Mouse (Mus musculus) stomach, postnatal 0 days (tissue): ENCODE data around the gene Tfcp2l1.

ENCODE experiments used
- CTCF ChIP-seq: IDR thresholded peaks from 2 replicates; pipeline ENCODE4 v1.5.1; 2016; ENCODE audit warnings: antibody characterized with exemption, low read depth, mild to moderate bottlenecking, moderate library complexity
- EP300 ChIP-seq: optimal IDR thresholded peaks from 2 replicates; pipeline ENCODE3; 2016; ENCODE audit warnings: antibody characterized with exemption

- TF ChIP-seq CTCF (no peak), EP300 (no peak)
Observed at GRCm38 (mm10) chr1:118598339-118598738, 29.4 kb upstream of the Tfcp2l1 start.
